9 mouse cellular contexts compared by ENCODE assay signal in genomic region chr15:93265728-93266127, GRCm38 (mm10). TPM values are rescaled to one million over a fixed set of nuclear protein-coding genes. Genes with fewer than 3 reads are reported as not detected.
DNase-seq lines count a peak whose midpoint lies in the region; ATAC-seq lines count a peak whose summit lies in the region.
"Had no signal": no experiment of that assay in that cellular context is flagged by ENCODE, and none has a peak within 500 bp of the region (broad histone marks: within the 10 kb centered on the region; RNA-seq: fewer than 3 reads in every experiment).

No protein-coding gene starts in this region.

- ATAC-seq in CD4-positive, CD25-positive, alpha-beta regulatory T cell, adult 4 months = no peak
- no peak for ATAC-seq in midbrain, embryonic 14.5 days (ENCODE audit: low FRiP score, low TSS enrichment)
- ATAC-seq in midbrain, embryonic 16.5 days = no peak

- H3K9me3 ChIP-seq in midbrain, embryonic 14.5 days (ENCODE audit: control insufficient read depth, low read length) = no peaks in the 10 kb centered on the region
- H3K9me3 ChIP-seq in midbrain, embryonic 16.5 days (replicated peaks; ENCODE audit: control insufficient read depth, low read length, poor library complexity, severe bottlenecking) = no peaks in the 10 kb centered on the region

- H3K4me2 ChIP-seq in midbrain, embryonic 14.5 days (ENCODE audit: low read length) = no peak overlapping the region
- H3K4me2 ChIP-seq in midbrain, embryonic 16.5 days (ENCODE audit: low read length) = no peak overlapping the region

- H3K27ac ChIP-seq in midbrain, embryonic 14.5 days (replicated peaks; ENCODE audit: low read depth, low read length) = no peak overlapping the region
- no peak overlapping the region for H3K27ac ChIP-seq in midbrain, embryonic 16.5 days (ENCODE audit: low read length)

- no peak overlapping the region for H3K9ac ChIP-seq in midbrain, embryonic 14.5 days (replicated peaks; ENCODE audit: low read length)
- H3K9ac ChIP-seq in midbrain, embryonic 16.5 days (ENCODE audit: low read depth, low read length) = no peak overlapping the region

- H3K36me3 ChIP-seq in midbrain, embryonic 14.5 days (ENCODE audit: control insufficient read depth, insufficient read depth, low read length) = peaks cover 4% of the 10 kb centered on the region; the same call in 1 of the 2 replicates
- no peaks in the 10 kb centered on the region for H3K36me3 ChIP-seq in midbrain, embryonic 16.5 days (ENCODE audit: control insufficient read depth, insufficient read depth, low read length)

- WGBS in midbrain, embryonic 14.5 days = 53% methylated on average over 2 of the region's 2 CpGs
- 50% methylated on average over 2 of the region's 2 CpGs for WGBS in midbrain, embryonic 16.5 days

- H3K4me1 ChIP-seq in midbrain, embryonic 14.5 days (ENCODE audit: control insufficient read depth, insufficient read depth, low read length) = no peaks in the 10 kb centered on the region
- H3K4me1 ChIP-seq in midbrain, embryonic 16.5 days (ENCODE audit: control insufficient read depth, insufficient read depth, low read length) = peaks cover 4% of the 10 kb centered on the region; the same call in 1 of the 2 replicates

- no peak overlapping the region for H3K4me3 ChIP-seq in midbrain, embryonic 14.5 days (replicated peaks; ENCODE audit: low read depth, low read length)
- no peak overlapping the region for H3K4me3 ChIP-seq in midbrain, embryonic 16.5 days (ENCODE audit: low read depth, low read length)
- H3K4me3 ChIP-seq: myocyte had no signal

- DNase-seq in CD4-positive, CD25-positive, alpha-beta regulatory T cell, adult 2 months (ENCODE audit: low read depth, low spot score) = peak; percentile 36
- DNase-seq in midbrain, embryonic 14.5 days = peak; percentile 75
- DNase-seq in cerebellum, adult 11-12 months = peak; percentile 64
- DNase-seq in kidney, adult 9 months = peak; percentile 85
- DNase-seq in lung, adult 18-20 months = peak; percentile 57 to 76
- DNase-seq in neural tube, embryonic 10.5 days (ENCODE audit: extremely low spot score, low spot score) = no peak

- no peaks in the 10 kb centered on the region for H3K27me3 ChIP-seq in midbrain, embryonic 14.5 days (ENCODE audit: control insufficient read depth, insufficient read depth, low read length)
- no peaks in the 10 kb centered on the region for H3K27me3 ChIP-seq in midbrain, embryonic 16.5 days (ENCODE audit: control insufficient read depth, insufficient read depth, low read depth, low read length)

RNA-seq across cellular contexts. Expression of gene Gxylt1, which starts 9.3 kb away (rescaled TPM):
- 1 to 10 TPM; 5.6 to 6.6 TPM for polyA plus RNA-seq in CD4-positive, CD25-positive, alpha-beta regulatory T cell, adult 4 months (2017; shearing (Covaris generic))
- 5.0 and 7.3 TPM in 2 replicates for polyA plus RNA-seq in midbrain, embryonic 14.5 days (2014; fragmentation: Nextera tagmentation; extraction: Ambion mirVana)
- 5.2 and 6.0 TPM in 2 replicates for polyA plus RNA-seq in midbrain, embryonic 16.5 days (2015; fragmentation: Nextera tagmentation; extraction: Ambion mirVana)
